Mouse (Mus musculus): ENCODE measurements around the gene Actn4.

Actn4 gene

DNA sequence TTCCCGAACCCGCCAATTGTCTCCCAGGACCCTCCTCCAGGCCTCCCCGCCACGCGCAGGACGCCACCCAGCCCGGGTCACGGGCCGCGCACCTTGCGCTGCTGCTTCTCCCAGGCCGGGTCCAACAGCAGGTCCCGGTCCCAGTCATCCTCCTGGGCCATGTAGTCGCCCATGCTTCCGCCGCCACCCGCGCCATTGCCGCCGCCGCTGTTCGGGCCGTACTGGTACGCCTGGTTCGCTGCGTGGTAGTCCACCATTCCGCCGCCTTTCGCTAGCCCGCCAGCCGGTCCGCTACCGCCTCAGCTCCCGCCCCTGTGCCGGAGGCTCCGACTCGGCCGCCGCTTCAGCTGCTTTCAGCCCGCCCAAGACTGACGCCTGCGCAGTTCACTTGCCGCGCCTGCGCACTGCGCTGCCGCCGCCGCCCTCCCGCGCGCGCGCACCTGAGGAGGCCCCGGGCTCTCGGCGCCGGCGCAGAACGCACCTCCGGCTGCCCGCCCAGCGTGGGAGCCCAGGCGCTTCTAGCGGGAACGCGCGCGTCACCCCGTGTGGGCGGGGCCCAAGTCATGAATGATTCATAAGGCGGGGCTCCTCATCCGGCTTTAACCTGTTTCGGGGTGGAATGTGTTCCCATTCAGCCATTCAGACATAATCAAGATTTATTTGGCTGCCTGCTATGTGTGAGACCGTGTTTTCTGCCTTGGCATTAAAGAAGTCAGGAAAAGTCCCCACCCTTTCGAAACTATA, at the start of gene Actn4:
Actn4 (minus strand) TSS at position 414 of the 744 bp plus-strand sequence.
- peak; percentile 99 for DNase-seq (ENCODE audit: low spot score)

DNA sequence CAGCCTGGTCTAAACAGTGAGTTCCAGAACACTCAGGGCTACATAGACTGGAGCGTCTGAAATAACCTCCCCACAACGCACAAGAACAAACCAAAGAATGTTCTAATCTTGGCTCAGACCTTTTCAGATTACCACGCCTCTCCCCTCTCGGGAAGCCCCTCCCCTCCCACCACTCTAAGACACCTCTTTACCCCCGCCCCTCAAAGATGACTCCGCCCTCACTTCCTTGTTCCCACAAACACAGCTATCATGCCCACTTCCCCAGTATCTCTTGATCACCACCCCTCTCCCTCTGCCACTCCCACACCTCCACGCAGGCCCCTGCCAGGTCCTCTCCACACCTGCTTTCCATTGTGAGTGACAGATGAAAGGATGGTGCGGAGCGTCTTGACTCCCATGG, 46.6 kb upstream of the Actn4 start:
- no peak for DNase-seq (ENCODE audit: low spot score)

DNA sequence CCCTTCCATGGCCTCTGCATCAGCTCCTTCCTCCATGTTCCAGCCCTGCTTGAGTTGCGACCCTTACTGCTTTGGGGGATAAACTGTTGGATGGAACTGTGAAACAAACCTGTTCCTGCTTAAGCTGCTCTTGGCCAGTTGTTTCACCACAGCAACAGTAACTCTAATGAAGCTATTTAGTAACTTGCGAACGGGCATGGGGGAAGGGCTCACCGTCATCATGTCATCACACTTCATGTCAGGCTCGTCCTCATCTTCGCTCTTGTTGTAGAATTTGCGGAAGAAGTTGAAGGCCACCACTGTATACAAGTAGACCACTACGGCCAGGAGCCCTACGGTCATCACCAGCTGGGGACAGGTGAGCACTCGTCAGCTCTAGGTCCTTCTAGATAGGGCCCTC, 46.0 kb upstream of the Actn4 start:
- DNase-seq (ENCODE audit: low spot score): no peak

DNA sequence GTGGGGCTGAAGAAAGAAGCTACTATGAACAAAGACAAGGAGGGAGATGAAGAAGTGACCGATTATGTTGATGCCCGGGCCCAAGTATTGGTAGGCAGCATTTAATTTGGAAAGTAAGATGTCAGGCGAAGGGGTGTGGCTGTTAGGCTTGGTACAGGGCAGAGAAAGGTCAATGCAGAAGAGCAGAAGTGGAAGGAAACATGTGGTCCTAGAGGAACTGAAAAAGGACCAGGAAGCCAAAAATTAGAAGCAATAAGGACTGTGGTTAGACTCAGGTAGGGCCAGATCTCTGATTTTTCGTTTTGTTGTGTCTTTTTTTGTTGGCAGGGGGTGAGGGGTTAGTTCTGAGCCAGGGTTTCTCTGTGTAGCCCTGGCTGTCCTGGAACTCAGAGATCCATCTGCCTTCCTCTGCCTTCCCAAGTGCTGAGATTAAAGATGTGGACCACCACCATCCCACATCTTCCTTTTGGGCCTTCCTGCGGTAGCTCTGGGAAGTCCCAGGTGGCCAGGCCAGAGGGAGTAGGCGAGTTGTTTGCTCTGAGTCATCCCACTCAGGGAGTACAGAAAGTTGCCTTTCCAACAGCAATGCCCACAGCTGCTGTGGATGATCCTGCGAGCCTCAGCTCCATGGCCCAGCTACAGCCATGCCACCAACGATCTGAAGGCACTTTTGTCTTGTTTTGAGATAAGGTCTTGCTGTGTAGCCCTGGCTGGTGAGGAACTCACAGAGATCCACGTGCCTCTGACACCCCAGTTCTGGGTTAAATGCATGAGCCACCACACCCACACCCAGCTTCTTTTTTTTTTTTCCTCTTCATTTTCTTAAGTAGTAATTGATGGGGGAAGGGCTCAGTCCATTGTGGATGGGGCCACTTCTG, 45.3 kb upstream of the Actn4 start:
- DNase-seq (ENCODE audit: low spot score): no peak

DNA sequence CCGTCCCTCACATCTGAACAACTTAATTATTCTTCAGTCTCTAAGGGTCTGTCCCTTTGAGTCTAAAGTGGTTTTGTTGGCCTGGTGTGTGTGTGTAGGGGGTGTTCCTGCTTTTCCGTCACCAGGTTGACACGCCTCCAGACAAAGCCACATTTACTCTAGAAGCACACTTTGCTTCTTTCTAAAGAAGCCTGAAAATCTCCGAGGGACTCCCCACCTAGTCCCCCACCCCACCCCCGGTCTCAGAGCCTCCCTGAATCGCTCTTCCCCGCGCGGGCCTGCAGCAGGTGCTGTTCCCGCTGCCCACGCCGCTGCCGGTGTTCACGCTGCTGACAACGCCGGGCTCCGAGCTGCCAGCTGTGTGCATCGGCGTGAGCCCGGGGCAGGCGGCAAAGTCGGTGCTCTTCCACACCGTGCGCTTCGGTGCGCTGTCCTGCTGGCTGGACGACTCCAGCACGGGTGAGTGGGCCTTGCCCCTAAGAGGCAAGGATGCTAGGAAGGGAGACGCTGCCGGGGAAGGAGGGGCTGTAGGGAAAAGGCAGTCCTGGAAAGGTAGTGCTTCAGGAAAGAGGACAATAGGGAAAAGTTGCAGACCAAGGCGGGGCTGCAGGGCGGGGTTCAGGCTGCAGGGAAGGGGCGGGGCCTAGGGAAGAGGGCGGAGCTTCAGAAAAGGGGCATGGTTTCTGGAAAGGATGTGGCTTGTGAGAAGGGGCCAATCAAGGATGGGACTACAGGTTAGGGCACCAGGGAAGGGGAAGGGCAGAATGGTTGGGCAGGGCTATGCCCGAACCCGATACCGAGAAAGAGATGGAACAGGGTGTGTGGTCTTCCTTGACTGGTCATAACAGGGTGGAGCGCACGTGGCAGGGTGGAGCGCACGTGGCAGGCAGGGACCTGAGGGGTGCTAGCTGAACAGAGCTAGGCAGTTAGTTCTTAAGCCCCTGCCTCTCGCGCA, 38.8 kb upstream of the Actn4 start:
- peak; percentile 67 for DNase-seq (ENCODE audit: low spot score)

DNA sequence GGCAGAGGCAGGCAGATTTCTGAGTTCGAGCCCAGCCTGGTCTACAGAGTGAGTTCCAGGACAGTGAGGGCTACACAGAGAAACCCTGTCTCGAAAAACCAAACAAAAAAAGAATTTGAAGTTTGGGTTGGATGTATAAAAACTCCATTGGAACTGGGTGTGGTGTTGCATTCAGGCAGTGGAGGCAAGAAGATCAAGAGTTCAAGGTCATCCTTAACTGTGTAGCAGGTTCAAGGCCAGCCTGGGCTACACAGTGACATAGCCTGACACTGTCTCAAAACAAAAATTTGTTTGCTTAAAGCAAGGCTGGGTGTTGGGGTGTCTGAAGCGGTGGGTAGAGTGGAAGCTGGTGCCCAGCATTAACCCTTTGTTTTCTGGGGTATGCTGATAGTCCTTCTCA, 31.3 kb upstream of the Actn4 start:
- no peak for DNase-seq (ENCODE audit: low spot score)

DNA sequence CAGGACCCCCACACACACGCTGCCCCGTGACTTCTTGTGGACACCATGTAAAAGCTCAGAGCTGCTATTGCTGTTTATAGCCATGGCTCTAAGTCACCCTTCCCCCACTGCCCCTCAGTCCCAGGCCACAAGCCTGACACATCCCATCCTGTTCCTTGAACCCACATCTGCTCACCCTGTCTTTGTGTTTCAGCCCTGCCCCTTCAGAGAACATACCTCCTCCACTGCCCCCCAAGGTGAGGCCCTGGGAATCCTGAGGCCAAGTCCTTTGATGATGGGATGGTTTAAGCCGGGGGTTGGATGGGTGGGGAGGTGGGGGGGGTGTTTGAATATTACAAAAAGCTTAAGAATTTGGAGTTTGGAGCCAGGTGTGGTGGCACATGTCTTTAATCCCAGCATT, 30.9 kb upstream of the Actn4 start:
- no peak for DNase-seq (ENCODE audit: low spot score)

DNA sequence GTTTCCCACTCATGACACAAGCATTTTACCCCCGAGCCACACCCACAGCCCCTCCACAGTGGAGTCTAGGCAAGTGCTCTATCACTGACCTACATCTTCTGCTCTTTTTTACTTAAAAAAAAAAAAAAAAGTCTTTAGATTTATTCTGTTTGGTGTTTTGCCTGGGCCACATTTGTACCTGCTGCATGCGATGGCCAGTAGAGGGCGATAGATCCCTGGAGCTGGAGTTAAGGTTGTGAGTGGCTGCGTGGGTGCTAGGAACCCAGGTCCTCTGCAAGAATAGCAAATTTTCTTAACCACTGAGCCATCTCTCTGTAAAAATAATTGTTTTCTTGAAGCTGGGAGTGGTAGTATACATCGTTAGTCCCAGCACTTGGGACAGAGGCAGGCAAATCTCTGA, 29.5 kb upstream of the Actn4 start:
- DNase-seq (ENCODE audit: low spot score): no peak

DNA sequence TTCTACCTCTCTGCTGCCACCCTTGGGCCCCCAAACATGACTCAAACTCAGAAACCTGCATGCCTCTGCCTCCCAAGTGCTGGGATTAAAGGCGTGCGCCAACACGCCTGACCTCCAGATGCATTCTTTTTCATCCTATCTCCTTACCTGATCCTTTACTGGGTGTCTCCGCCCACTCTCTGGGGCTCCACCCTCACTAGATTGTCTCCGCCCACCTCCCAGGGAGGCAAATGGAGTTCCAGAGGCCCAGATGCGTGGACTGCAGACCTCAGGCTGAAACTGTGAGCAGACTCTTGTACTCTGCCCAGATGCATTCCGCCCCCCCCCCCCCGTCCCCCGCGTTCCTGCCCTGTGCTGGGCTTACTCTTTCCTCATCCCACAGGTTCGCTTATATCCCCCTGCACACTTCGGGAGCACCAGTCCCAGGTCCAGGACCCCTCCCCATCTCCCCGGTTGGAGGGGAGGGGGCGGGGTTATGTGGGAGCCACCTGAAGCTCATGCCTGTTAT, 28.7 kb upstream of the Actn4 start:
- no peak for DNase-seq (ENCODE audit: low spot score)

DNA sequence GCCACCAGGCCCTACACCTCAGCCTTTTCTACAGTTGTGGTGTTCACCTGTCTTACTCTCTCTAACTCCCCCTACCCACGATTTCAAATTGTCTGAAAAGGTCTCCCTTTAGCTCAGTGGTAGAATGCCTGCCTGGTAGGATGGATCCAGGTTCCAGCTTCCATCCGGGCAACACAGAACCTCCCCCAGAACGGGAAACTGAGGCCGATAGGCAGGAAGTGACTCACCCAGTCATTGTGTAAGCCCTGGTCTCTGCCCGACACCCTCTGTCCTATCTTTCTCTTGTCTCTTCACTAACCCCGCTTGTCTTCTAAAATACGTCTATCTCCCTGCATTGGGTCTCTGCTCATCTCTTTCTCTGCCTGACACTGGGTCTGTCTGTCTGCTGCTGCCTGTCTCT, 23.1 kb upstream of the Actn4 start:
- DNase-seq (ENCODE audit: low spot score): no peak

DNA sequence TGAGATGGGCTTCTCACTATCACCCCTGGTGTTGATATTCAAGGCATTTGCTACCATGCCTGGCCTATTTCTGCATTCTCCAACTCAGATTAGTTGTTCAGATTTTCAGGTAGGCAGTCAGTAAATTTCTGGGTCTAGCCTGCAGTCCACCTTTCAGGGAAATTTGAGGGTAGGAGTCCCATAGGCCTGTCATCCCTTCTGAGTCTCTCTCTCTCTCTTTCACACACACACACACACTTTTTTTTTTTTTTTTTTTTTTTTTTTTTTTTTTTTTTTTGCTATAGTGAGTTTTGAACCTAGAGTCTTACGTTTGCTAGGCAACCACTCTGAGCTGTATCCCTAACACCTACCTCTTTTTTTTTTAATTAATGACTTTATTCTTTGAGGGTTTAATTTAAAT, 22.3 kb upstream of the Actn4 start:
- no peak for DNase-seq (ENCODE audit: low spot score)

DNA sequence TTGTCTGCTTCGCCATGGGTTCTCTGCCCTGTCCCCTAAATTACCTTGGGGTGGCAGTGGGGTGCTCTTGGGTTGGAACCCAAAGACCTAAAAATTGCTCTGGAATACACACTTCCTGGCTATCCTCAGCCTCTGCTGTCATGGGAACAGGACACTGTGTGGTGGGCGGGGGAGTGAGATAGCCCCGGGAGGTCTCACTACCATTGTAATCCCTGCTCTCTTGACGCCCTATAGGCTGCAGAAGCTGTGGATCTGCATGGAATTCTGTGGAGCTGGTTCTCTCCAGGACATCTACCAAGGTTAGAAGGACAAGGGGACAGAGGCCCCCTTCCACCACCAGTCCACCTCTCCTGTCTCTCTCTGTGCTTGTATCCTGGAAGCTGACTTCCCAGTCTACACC, 21.7 kb upstream of the Actn4 start:
- DNase-seq (ENCODE audit: low spot score): no peak

DNA sequence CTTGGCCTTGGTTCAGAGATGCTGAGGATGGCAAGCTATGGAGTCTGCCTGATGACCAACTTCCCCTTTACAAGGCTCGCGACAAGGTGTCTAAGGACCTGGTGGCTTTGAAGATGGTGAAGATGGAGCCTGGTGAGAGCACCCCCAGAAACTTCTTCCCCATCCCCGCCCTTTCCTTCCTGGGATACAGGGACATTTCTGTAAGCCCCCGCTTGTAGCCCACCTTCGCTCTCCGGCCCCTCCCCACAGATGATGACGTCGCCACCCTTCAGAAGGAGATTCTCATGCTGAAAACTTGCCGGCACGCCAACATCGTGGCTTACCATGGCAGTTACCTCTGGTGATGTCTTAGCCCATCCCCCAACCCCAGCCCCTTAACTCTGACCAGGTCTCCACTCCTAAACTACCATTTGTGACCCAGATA, 21.0 kb upstream of the Actn4 start:
- no peak for DNase-seq (ENCODE audit: low spot score)

DNA sequence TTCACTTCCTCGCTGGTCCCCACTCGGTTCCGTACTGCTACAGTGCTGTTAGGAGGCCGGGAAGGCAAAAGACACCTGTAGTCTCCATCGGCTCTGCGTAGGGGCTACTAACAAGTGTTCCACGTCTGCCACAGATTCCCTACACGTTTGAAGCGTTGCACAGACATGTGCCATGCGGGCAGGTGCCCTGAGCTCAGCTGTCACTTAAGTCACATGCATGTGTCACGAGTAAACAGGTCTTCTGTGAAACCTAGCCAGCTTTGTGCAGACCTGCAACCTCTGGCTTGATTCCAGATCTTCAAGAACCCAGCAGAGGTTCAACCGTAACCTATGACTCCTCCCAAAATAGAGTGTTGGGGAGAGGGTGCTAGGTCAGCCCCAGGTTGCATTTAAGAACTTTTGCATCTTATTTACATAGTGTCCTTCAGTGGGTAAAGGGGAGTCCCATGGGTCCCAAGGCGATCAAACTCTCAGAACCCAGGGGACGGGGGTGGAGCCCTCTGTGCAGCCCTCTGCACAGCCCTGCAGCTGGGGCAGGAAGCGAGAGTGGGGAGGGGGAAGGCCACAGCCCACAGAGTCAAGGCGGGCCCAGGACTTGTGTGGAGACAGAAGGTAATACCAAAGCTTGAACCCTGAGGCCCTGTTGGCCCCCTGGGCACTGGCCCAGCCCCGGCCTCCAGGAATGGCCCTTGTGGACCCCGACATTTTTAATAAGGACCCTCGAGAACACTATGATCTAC, 20.3 kb upstream of the Actn4 start:
- peak; percentile 74 for DNase-seq (ENCODE audit: low spot score)

DNA sequence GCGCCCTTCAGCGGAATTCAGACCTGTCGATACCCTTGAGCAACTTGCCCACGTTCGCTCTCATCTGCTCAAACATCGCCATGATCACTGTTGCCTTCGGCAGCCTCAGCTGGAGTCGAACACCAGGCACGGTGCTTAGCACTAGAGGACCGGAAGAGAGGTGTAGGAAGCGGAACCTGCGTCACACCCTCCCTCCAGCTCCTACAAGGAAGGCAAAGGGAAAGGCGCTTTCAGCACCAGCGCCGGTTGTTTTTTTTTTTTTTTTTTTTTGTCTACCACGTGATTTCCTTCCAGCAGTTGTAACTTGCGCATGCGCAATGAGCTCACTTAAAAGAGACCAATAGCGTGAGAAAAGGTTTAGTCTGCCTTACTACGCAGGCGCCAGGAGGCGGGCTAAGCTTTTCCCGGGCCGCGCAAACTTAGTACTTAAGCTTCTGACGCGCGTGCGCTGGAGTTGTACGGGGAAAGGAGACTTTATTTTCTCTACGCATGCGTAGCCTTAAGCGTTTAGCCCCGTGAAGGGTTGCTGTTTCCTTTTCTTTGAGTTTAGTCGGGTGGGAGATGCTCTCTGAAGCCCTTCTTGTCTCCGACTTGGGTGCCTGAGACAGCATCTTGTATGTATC, 19.6 kb upstream of the Actn4 start, which contains the start of the genes Eif3k and Map4k1:
Eif3k (minus strand) TSS at position 214 of the 623 bp plus-strand sequence.
Map4k1 (plus strand) TSS at position 400 of the 623 bp plus-strand sequence.
- peak; percentile 89 for DNase-seq (ENCODE audit: low spot score)

DNA sequence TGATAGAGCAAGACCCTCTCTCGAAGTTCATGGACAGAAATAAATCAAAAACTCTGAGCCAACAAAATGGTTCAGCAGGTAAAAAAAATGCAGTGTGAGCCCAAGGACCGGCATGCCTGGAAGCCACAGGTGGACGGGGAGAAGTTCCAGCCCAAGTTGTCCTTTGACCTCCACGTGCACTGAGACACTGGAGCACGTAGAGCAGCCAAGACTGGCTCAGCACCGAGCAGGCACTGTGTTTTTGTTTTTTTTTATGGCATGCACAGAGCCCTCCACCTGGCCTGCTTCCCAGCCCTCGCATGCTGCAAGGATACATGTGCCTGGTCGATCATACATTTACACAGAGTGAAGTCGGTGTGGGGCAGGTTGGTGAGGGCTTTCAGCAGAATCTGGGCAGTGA, 15.4 kb upstream of the Actn4 start:
- no peak for DNase-seq (ENCODE audit: low spot score)

DNA sequence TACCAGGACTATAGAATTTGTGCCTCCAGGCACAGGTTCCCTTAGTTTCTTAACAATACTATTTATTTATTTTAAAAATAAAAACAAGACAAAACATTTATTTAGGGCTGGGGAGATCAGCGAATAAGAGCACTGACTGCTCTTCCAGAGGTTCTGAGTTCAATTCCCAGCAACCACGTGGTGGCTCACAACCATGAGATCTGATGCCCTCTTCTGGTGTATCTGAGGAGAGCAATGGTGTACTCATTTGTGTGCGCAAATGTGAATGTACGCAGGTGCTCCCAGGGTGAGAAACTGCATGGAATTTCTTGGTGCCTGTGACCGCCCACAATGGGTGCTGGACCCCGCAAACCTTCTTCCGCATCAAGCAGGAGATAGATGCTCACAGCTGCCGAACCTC, 10.9 kb upstream of the Actn4 start:
- DNase-seq (ENCODE audit: low spot score): no peak

DNA sequence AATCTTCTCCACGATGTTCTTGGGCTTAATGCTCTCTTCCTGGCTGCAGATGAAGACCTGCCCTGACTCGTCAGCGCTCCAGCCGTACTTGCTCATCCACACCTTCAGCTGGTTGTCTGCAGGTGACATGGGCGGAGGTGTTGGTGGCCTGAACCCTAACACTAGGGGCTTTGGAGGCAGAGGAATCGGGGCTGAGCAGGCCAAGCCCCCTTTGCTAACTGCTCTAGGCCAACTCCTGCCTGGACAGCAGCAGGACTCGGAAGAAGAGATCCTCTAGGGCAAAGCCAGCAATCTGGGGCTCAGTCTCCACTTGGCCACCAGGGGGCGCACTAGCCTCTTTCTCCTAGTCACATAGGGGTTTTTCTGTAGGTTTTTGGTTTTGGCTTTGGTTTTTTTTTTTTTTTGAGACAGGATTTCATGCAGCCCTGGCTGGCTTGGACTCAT, 10.4 kb upstream of the Actn4 start:
- DNase-seq (ENCODE audit: low spot score): peak; percentile 72

DNA sequence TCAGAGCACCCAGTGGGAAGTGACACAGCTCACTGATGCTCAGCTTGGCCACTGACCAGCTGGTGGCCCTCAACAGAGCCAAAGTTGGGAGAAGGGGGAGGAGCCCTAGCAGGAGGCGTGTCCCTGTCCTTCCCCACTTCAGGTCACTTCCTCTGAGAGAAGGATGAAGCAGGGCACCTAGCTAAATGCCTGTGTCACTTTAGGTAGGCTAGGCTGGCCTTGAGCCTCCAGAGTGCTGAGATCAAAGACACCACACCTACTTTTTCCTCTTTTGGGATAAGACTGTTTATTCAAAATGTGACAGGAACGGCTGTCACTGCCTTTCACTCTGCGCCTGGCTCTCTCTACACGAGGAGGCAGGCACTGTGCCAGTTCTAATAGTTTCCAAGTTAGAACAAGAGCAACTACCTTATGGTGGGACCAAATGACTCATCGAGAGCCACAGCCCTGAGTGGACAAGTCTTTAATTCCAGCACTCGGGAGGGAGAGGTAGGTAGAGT, 9.7 kb upstream of the Actn4 start:
- DNase-seq (ENCODE audit: low spot score): no peak

DNA sequence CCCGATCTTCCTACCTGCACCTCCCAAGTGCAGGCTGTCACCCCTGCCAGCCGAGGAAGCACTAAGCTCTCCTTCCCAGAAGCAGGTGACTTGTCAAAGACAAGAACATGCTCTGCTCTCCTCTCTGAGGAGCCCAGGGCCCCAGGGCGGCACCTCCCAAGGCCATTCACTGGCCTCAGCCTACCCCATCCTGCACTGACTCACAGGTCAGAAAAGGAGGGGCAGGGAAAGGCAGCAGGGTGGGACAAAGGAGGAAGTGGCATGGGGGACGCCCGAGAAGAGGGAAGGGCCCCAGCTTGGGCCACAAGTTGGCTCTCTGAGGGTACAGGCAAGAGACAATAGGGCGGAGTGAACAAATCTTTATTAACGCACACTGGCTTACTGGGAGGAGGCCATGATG, 8.9 kb upstream of the Actn4 start:
- no peak for DNase-seq (ENCODE audit: low spot score)
